Mouse (Mus musculus): Measurements from ENCODE around the gene Tpbg. TPM values are rescaled to one million over a fixed set of nuclear protein-coding genes. Genes with fewer than 3 reads are reported as not detected.

Tpbg gene
- total RNA-seq, 2 experiments from 2014 or later, result 12.2 to 12.4 TPM

Other genes with a start within 250 kb of the Tpbg start
- gene Ibtk, start 93.0 kb upstream of the Tpbg start, total RNA-seq (2021), result 10 to 100 TPM; 19.5 to 20.3 TPM